Mouse (Mus musculus) frontal cortex, adult (tissue): ENCODE results near the gene Sdk1.

Source experiments
- ATAC-seq: cut with Nextera tagmentation; 2 replicates; pipeline ENCODE4 v1.9.2; 2017; ENCODE audit warnings: mild to moderate bottlenecking, moderate library complexity, mixed read lengths; ENCODE audit not compliant: low TSS enrichment

Gene Sdk1

DNA sequence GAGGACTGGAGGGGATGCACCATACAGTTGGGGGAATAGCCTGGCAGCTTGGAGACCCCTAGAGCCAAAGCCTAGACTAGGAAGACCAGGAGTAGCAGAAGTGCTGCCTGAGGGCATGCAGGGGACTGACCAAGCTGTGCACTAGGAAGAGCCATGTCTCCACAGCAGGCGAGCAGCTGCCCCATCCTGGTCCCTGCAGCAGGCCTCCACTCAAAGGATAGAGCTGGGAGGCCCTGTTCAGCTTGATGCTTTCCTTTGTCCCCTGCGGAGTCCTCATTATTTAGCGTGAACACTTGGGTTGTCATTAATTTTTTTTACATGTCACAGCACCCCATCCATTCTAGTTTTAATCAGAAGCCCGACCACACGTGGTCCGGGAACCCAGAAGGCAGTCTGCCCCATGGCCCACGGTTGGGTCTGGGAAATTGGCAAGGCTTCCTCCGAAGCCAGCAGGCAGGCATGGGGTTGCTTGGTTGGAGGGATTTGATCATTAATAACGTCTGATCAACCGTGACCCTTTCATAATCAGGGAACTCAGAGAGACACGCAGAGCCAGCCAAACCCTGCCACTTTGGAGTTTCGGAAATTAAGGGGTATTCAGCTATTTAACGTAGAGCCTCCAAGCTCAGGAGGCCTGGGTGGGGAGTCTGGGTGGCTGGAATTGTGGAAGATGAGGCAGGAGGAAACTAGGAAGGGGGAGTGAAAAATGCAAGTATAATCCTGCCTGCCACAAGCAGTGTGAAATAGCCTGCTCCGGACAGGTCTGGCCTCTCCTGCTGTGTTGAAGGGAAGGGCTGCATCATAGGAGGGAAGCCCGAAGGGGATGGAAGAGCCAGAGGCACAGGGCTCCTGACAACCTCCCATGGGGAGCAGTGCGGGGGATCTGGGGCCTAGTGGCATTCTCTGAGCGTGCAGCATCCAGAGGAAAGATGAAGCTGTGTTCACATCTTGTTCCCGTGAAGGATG is 872.2 kb downstream of the Sdk1 start:
- ATAC-seq, result no peak

DNA sequence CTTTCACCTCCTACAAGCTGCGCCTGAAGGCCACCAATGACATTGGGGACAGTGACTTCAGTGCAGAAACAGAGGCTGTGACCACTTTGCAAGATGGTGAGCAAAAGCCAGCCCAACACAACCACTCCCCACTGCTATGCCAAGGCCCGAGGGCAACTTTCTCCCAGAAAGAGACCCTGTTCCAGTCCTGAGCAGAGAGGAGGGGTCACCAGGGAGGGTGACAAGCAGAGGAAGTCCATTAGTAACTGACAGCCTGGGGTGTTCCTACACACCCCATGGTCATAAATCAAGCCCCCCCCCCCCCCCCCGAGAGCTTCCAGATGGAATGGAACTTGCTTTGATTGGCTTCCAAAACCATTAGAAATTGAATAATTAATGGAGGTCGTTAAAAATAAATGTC is 886.5 kb downstream of the Sdk1 start:
- no peak for ATAC-seq

- no peak for ATAC-seq
These were observed 886.9 kb downstream of the Sdk1 start for GRCm38 (mm10) chr5:142128181-142128611.

DNA sequence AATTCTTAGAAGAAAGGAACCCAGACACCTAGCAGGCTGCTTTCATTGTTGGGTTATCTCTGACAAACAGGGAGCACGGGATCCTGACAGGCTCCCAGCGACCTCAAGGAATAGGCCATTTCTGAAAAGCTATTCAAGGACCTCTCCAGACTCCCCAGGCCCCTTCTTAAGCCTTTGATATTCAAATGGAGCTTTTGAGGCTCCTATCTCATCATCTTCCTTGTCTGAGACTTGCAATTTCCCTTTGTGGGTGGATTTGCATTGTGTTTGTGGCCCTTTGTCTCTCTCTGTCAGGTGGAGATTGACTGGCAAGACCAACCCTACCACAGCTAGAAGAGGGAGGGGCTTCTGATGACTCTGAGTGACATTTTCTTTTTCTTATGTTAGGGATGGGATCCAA is 888.7 kb downstream of the Sdk1 start:
- ATAC-seq, result no peak

DNA sequence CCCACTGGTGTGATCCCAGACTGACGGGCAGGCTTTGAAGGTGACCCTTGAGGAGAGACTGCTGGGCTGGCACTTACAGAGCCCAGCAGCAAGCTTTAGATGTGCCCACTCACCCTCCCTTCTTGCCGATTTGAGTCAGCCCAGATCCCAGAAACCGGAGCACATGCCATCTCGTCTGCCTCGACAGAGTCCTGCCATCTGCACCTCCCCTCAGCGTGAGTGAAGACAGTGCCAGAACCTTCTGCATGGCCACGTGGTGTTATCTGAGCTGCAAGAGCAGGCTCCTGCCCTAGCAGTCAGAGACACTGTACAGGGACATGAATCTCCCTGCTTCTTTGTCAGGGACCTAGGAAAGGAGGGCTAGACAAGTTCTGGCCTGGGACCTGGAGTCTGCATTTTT is 898.7 kb downstream of the Sdk1 start:
- ATAC-seq, result peak; percentile 96

DNA sequence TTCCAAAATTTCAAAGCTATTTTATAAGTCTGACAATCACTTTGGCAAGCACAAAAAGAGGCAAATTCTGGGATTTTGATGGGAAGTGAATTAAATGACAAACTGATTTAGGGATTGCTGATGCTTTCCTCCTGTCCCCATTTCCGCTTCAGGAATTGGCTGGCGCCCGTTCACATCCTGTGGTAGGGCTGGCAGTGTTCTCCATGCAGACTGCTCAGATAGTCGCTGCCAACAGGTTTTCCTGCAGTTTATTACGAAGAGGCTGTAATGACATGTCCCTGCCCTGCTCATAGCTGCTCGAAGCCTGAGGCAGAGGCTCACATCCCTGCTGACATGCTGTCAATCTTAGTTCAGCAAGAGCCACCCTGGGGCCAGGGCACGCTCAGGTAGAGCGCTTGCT is 908.3 kb downstream of the Sdk1 start:
- ATAC-seq, result no peak

DNA sequence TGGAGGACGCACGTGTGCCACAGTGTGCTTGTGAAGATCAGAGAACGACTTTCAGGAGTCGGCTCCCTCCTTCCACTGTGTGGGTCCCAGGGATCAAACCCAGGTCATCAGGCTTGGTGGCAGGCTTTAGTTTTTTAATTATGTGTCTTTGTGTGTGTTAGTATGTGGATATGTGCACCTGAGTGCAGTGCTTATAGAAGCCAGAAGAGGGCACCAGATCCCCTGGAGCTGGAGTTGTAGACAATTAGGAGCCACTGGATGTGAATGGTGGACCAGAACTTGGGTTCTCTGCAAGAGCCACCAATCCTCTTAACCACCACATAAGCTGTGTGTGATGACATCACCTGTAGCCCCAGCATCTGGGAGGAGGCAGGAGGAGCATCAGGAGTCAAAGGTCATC is 909.5 kb downstream of the Sdk1 start:
- no peak for ATAC-seq

GRCm38 (mm10) chr5:142156868-142157852 is 915.9 kb downstream of the Sdk1 start:
- no peak for ATAC-seq

GRCm38 (mm10) chr5:142163483-142163882 is 922.2 kb downstream of the Sdk1 start:
- ATAC-seq, result no peak

- no peak for ATAC-seq
These were observed 932.3 kb downstream of the Sdk1 start for GRCm38 (mm10) chr5:142173636-142174035.

- peak; percentile 94 for ATAC-seq
These were observed 936.9 kb downstream of the Sdk1 start for GRCm38 (mm10) chr5:142178164-142178563.

GRCm38 (mm10) chr5:142179304-142179703 is 938.0 kb downstream of the Sdk1 start:
- no peak for ATAC-seq

DNA sequence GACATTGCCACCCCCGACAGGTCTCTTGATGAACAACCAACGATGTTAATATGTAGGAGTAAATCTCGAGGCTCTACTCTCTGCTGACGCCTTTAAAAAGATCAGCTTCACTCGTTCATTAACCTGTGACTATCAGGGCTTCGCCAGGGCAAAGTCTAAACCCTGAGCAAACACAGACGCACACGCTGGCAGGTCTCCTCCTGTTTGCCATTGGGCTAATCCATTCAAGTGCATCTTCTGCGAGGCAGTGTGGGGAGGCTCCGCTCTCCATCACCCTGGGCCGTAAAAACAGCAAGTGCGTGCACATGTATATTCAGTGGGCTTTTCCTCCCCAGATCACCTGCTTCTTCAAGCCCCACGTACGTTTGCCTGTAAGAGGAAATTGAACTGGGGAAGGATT is 940.6 kb downstream of the Sdk1 start:
- ATAC-seq, result no peak

DNA sequence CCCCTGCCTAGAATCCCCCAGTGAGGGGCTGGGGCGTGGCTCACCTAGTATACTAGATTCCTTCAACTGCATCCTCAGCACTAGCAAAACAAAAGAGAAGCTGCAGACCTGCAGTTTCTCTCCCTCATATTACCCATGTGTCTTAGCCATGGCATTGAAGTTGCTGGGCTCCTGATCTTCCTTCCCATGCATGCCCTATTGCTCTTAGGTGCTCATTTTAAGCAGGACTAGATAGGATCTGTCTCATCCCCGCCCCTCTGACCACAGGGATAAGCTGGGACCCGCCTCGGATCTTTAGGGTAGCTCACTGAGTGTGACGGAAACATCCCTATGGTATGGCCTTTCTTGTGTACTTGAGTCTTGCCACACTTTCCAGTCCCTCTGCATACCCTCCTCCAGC is 947.5 kb downstream of the Sdk1 start:
- no peak for ATAC-seq

DNA sequence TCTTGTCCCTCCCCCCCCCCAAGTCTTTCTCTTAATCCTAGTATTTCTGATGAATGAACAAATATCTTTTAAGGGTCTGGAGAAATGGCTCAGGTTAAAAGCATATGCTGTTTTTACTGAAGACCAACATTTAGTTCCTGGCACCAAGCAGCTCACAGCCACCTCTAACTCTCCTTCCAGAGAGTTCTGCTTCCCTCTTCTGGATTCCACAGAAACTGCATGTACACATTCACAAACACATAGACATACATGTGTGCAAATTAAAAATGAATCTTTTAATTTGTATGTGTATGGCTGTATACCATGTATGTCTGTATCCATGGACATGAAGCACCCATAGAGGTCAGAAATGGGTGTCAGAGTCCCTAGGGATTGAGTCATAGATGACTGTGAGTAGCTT is 968.6 kb downstream of the Sdk1 start:
- ATAC-seq, result no peak

DNA sequence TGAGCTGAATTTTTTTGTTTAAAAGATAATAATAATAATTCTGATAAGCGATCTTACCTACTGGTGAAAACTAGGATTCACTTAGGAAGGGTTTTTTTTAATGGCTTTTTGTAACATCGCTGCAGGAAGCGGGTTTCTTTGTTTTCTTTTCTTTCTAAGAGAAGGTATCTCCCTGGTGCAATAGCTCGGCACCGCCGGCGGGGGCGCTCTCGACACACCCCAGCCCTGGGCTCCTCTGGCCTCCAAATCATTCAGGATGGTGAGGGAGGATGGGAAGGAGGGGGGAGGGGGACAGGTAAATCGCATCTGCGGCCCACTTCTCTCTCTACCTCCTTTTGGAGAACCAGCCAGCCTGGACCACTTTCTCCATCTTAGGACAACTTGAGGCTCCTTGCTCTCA is 971.0 kb downstream of the Sdk1 start:
- no peak for ATAC-seq

GRCm38 (mm10) chr5:142215981-142216380 is 974.7 kb downstream of the Sdk1 start:
- ATAC-seq, result peak; percentile 50; the same call in 1 of the 2 replicates

GRCm38 (mm10) chr5:142220851-142221503 is 979.7 kb downstream of the Sdk1 start:
- ATAC-seq, result no peak

- no peak for ATAC-seq
These were observed 987.9 kb downstream of the Sdk1 start for GRCm38 (mm10) chr5:142228957-142229810.

- ATAC-seq, result no peak
These were observed 988.5 kb downstream of the Sdk1 start for GRCm38 (mm10) chr5:142229811-142230205.

DNA sequence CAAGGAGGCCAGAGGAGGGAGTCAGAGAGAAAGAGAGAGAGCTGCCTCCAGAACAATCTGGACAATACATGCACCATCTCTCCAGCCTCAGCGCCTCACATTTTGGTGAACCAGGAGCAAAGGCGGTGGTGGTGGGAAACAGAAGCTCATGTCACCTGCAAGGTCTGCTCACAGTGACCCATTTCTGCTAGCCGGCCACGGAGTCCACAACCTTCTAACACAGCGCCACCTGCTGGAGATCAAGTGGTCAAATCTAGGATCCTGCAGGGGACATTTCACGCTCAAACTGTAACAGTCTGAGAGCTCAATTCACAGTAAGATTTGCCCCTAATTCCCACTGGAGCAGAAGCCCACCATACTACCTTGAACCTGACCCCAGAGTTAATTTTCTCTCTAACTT is 999.0 kb downstream of the Sdk1 start:
- ATAC-seq, result no peak
